7 mouse cellular contexts compared by ENCODE assay signal in the genomic region with DNA sequence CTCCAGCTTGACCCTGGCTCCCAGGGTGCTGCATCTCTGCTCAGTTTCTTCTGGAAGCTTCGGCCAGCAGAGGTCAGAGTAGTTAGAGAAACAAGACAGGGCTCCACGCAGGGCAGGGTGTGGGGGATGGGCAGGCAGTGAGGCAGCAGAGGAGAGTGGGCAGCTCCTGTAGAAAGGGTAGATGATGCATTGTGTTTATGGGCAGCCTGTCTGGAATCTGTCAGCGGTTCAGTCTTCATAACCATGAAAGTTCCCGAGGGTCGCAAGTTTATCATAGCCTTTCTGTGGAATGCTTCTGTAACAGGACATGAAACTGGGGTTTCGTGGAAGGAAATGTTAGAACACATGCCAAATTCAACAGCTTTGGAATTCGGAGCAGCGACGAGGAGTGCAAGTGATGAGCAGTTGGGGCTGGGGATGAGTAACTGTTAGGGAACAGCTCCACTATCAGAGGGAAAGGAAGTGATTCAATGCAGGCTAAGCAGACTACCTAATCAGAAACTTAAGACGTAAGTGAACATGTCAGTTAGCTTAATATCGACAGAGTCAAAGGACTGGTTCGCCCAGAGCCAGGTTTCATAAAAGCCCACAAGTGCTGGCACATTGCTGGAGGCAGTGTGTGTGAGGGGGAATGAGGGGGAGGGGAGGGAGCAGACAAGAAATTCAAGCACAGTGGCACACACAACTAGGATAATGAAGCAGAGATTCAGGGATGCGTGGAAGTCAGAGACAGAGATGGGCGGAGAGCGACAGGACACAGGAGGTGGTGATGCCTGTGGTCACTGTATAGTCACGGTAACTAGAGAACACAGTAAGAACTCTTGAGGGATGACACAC. TPM values are rescaled to one million over a fixed set of nuclear protein-coding genes. Genes with fewer than 3 reads are reported as not detected.
DNase-seq lines count a peak whose midpoint lies in the region; ATAC-seq and TF ChIP-seq lines count a peak whose summit lies in the region.

No protein-coding gene starts in this region.

- ATAC-seq in heart, embryonic 13.5 days (ENCODE audit: extremely low read depth, insufficient number of reproducible peaks, low FRiP score, low TSS enrichment) = no peak
- ATAC-seq in lung, postnatal 0 days = peak; percentile 81

- peak overlapping the region; percentile 35 for H3K4me2 ChIP-seq in heart, embryonic 13.5 days
- H3K4me2 ChIP-seq in lung, postnatal 0 days (replicated peaks; ENCODE audit: low read depth, low read length) = no peak overlapping the region

- peaks cover 14% of the 10 kb centered on the region for H3K4me1 ChIP-seq in heart, embryonic 13.5 days
- no peaks in the 10 kb centered on the region for H3K4me1 ChIP-seq in lung, postnatal 0 days (ENCODE audit: insufficient read depth, low read depth, low read length)

- WGBS in heart, embryonic 13.5 days = 28% methylated on average over 16 of the region's 16 CpGs
- WGBS in lung, postnatal 0 days = 27% methylated on average over 16 of the region's 16 CpGs

- TF ChIP-seq CTCF in brain, embryonic 14.5 days (IDR thresholded peaks at IDR 0.05; ENCODE audit: borderline replicate concordance, extremely low read depth, insufficient read depth, insufficient read length) = no peak
- peak; percentile 59 for TF ChIP-seq CTCF in lung, postnatal 0 days (IDR thresholded peaks at IDR 0.05)

- no peak overlapping the region for H3K4me3 ChIP-seq in heart, embryonic 13.5 days
- no peak overlapping the region for H3K4me3 ChIP-seq in lung, postnatal 0 days (ENCODE audit: low read depth, low read length)

- no peak overlapping the region for H3K9ac ChIP-seq in heart, embryonic 13.5 days
- H3K9ac ChIP-seq in lung, postnatal 0 days (replicated peaks; ENCODE audit: low read depth) = no peak overlapping the region

- H3K36me3 ChIP-seq in heart, embryonic 13.5 days = no peaks in the 10 kb centered on the region
- no peaks in the 10 kb centered on the region for H3K36me3 ChIP-seq in lung, postnatal 0 days (ENCODE audit: insufficient read depth, low read length)

- no peaks in the 10 kb centered on the region for H3K9me3 ChIP-seq in heart, embryonic 13.5 days
- no peaks in the 10 kb centered on the region for H3K9me3 ChIP-seq in lung, postnatal 0 days (ENCODE audit: low read length)

- no peak for TF ChIP-seq POLR2A in brain, embryonic 14.5 days (IDR thresholded peaks at IDR 0.05; ENCODE audit: borderline replicate concordance, extremely low read depth, insufficient read depth, insufficient read length, poor library complexity, severe bottlenecking)

- H3K27ac ChIP-seq in heart, embryonic 13.5 days (replicated peaks) = no peak overlapping the region
- no peak overlapping the region for H3K27ac ChIP-seq in lung, postnatal 0 days (ENCODE audit: low read length)

- DNase-seq in ovary, adult 18-20 months (ENCODE audit: low spot score) = peak; percentile 24
- DNase-seq in ovary, postnatal 10 days (ENCODE audit: low spot score) = no peak
- peak; percentile 29 for DNase-seq in brain, embryonic 14.5 days (ENCODE audit: low read depth)
- peak; percentile 75 for DNase-seq in kidney, postnatal 14 days
- peak; percentile 67 for DNase-seq in lung, postnatal 0 days (ENCODE audit: low spot score)
- DNase-seq in yolk sac, embryonic 10.5 days (ENCODE audit: low spot score) = peak; percentile 82

- H3K27me3 ChIP-seq in heart, embryonic 13.5 days (replicated peaks) = peaks cover 47% of the 10 kb centered on the region
- no peaks in the 10 kb centered on the region for H3K27me3 ChIP-seq in lung, postnatal 0 days (replicated peaks; ENCODE audit: insufficient read depth, low read length)

- no peak for TF ChIP-seq EP300 in lung, postnatal 0 days (IDR thresholded peaks at IDR 0.05)

RNA-seq across cellular contexts. Expression of gene Tnfsf15, which starts 8.0 kb away (rescaled TPM):
- polyA plus RNA-seq in brain, embryonic 14.5 days (2012; rRNA removed) = 0.03 TPM in 1 of 2 replicates, not detected in the other
- 0.05 TPM in 1 of 2 replicates, not detected in the other for polyA plus RNA-seq in heart, embryonic 13.5 days (2015; fragmentation: Nextera tagmentation; extraction: Ambion mirVana)
- 1.0 and 1.4 TPM in 2 replicates for polyA plus RNA-seq in lung, postnatal 0 days (2015; fragmentation: Nextera tagmentation; extraction: Ambion mirVana)
